Mouse (Mus musculus): ENCODE results near the gene Daam1. TPM values are rescaled to one million over a fixed set of nuclear protein-coding genes. Genes with fewer than 3 reads are reported as not detected.
A peak's percentile ranks its signal among the peaks of the same experiment; 100 is the strongest.

Daam1 gene
- polyA plus RNA-seq, 1 experiment from 2014 or later = 9.4 TPM

- H3K4me1 ChIP-seq = peaks cover 59% of the 10 kb centered on the region
Measured at GRCm38 (mm10) chr12:71886941-71887340, 56.1 kb downstream of the Daam1 start.

GRCm38 (mm10) chr12:71888370-71888769 is 57.5 kb downstream of the Daam1 start:
- 70% methylated on average over 6 of the region's 6 CpGs for WGBS
- Histone ChIP-seq H3K9me3 (replicated peaks) (no peaks in the 10 kb centered on the region), H3K27ac (no peak overlapping the region), H3K36me3 (no peaks in the 10 kb centered on the region), H3K4me1 (peaks cover 51% of the 10 kb centered on the region), H3K4me3 (replicated peaks) (no peak overlapping the region), H3K27me3 (no peaks in the 10 kb centered on the region), H3K9ac (no peak overlapping the region), H3K4me2 (no peak overlapping the region)
- peak; percentile 57; the same call in 1 of the 2 replicates for ATAC-seq (replicated peaks; ENCODE audit: low FRiP score)

More at GRCm38 (mm10) chr12:71886941-71887340, 56.1 kb downstream of the Daam1 start:
- ATAC-seq (replicated peaks; ENCODE audit: low FRiP score) = no peak
- no peak overlapping the region for H3K4me3 ChIP-seq (replicated peaks)
- H3K27ac ChIP-seq = no peak overlapping the region
- no peaks in the 10 kb centered on the region for H3K9me3 ChIP-seq (replicated peaks)
- 68% methylated on average over 2 of the region's 2 CpGs for WGBS
- H3K36me3 ChIP-seq = no peaks in the 10 kb centered on the region
- H3K9ac ChIP-seq = no peak overlapping the region
- H3K27me3 ChIP-seq = no peaks in the 10 kb centered on the region
- H3K4me2 ChIP-seq = no peak overlapping the region

- 46% methylated on average over 8 of the region's 8 CpGs for WGBS
Measured at GRCm38 (mm10) chr12:71889266-71889665, 58.4 kb downstream of the Daam1 start.

GRCm38 (mm10) chr12:71890282-71890681 is 59.4 kb downstream of the Daam1 start:
- Histone ChIP-seq H3K4me1 (peaks cover 46% of the 10 kb centered on the region), H3K27ac (no peak overlapping the region), H3K36me3 (no peaks in the 10 kb centered on the region), H3K27me3 (no peaks in the 10 kb centered on the region), H3K9ac (no peak overlapping the region), H3K9me3 (replicated peaks) (no peaks in the 10 kb centered on the region), H3K4me3 (replicated peaks) (no peak overlapping the region), H3K4me2 (no peak overlapping the region)
- WGBS = 94% methylated on average over 1 of the region's 1 CpGs
- no peak for ATAC-seq (replicated peaks; ENCODE audit: low FRiP score)

More at GRCm38 (mm10) chr12:71889266-71889665, 58.4 kb downstream of the Daam1 start:
- Histone ChIP-seq H3K36me3 (no peaks in the 10 kb centered on the region), H3K9me3 (replicated peaks) (no peaks in the 10 kb centered on the region), H3K27me3 (no peaks in the 10 kb centered on the region), H3K4me3 (replicated peaks) (no peak overlapping the region), H3K4me1 (peaks cover 51% of the 10 kb centered on the region), H3K27ac (no peak overlapping the region), H3K9ac (no peak overlapping the region), H3K4me2 (no peak overlapping the region)
- ATAC-seq (replicated peaks; ENCODE audit: low FRiP score) = no peak

GRCm38 (mm10) chr12:71891729-71892355 is 61.0 kb downstream of the Daam1 start:
- no peaks in the 10 kb centered on the region for H3K27me3 ChIP-seq
- H3K4me3 ChIP-seq (replicated peaks) = no peak overlapping the region
- peaks cover 33% of the 10 kb centered on the region for H3K4me1 ChIP-seq
- peaks cover 7% of the 10 kb centered on the region; the same call in 1 of the 2 replicates for H3K36me3 ChIP-seq
- 0 out of 2 replicates have a peak overlapping the region, but pooled peaks have one; percentile 11 for H3K27ac ChIP-seq
- no peaks in the 10 kb centered on the region for H3K9me3 ChIP-seq (replicated peaks)
- no peak overlapping the region for H3K9ac ChIP-seq
- no peak overlapping the region for H3K4me2 ChIP-seq
- WGBS = 32% methylated on average over 7 of the region's 7 CpGs
- ATAC-seq (replicated peaks; ENCODE audit: low FRiP score) = peak; percentile 59

- WGBS = 52% methylated on average over 9 of the region's 9 CpGs
- ATAC-seq (replicated peaks; ENCODE audit: low FRiP score) = no peak
- no peak overlapping the region for H3K9ac ChIP-seq
Measured at GRCm38 (mm10) chr12:71892996-71893605, 62.2 kb downstream of the Daam1 start.

GRCm38 (mm10) chr12:71898231-71898630 is 67.4 kb downstream of the Daam1 start:
- no peak overlapping the region for H3K4me3 ChIP-seq (replicated peaks)
- H3K27ac ChIP-seq = no peak overlapping the region
- H3K27me3 ChIP-seq = no peaks in the 10 kb centered on the region
- H3K36me3 ChIP-seq = peaks cover 32% of the 10 kb centered on the region
- no peak for ATAC-seq (replicated peaks; ENCODE audit: low FRiP score)
- H3K4me2 ChIP-seq = no peak overlapping the region
- H3K9me3 ChIP-seq (replicated peaks) = no peaks in the 10 kb centered on the region
- WGBS = 62% methylated on average over 5 of the region's 5 CpGs
- no peaks in the 10 kb centered on the region for H3K4me1 ChIP-seq
- no peak overlapping the region for H3K9ac ChIP-seq

More at GRCm38 (mm10) chr12:71892996-71893605, 62.2 kb downstream of the Daam1 start:
- no peak overlapping the region for H3K27ac ChIP-seq
- H3K4me2 ChIP-seq = no peak overlapping the region
- H3K9me3 ChIP-seq (replicated peaks) = no peaks in the 10 kb centered on the region
- no peaks in the 10 kb centered on the region for H3K27me3 ChIP-seq
- H3K36me3 ChIP-seq = peaks cover 10% of the 10 kb centered on the region; the same call in 1 of the 2 replicates
- no peak overlapping the region for H3K4me3 ChIP-seq (replicated peaks)
- peaks cover 26% of the 10 kb centered on the region for H3K4me1 ChIP-seq

- no peak overlapping the region for H3K27ac ChIP-seq
- 76% methylated on average over 7 of the region's 7 CpGs for WGBS
- no peak for ATAC-seq (replicated peaks; ENCODE audit: low FRiP score)
- no peaks in the 10 kb centered on the region for H3K4me1 ChIP-seq
- H3K4me3 ChIP-seq (replicated peaks) = no peak overlapping the region
- H3K9ac ChIP-seq = no peak overlapping the region
- no peak overlapping the region for H3K4me2 ChIP-seq
- no peaks in the 10 kb centered on the region for H3K9me3 ChIP-seq (replicated peaks)
- no peaks in the 10 kb centered on the region for H3K27me3 ChIP-seq
- peaks cover 32% of the 10 kb centered on the region for H3K36me3 ChIP-seq
Measured at GRCm38 (mm10) chr12:71898666-71899520, 68.0 kb downstream of the Daam1 start.

GRCm38 (mm10) chr12:71899566-71899965 is 68.7 kb downstream of the Daam1 start:
- Histone ChIP-seq H3K9ac (no peak overlapping the region), H3K36me3 (peaks cover 32% of the 10 kb centered on the region), H3K4me1 (no peaks in the 10 kb centered on the region), H3K9me3 (replicated peaks) (no peaks in the 10 kb centered on the region), H3K27ac (no peak overlapping the region), H3K4me2 (no peak overlapping the region), H3K4me3 (replicated peaks) (no peak overlapping the region), H3K27me3 (no peaks in the 10 kb centered on the region)
- 87% methylated on average over 4 of the region's 4 CpGs for WGBS
- ATAC-seq (replicated peaks; ENCODE audit: low FRiP score) = no peak

- Histone ChIP-seq H3K27ac (no peak overlapping the region), H3K9me3 (replicated peaks) (no peaks in the 10 kb centered on the region), H3K4me3 (replicated peaks) (no peak overlapping the region), H3K4me1 (no peaks in the 10 kb centered on the region), H3K9ac (no peak overlapping the region), H3K27me3 (no peaks in the 10 kb centered on the region), H3K4me2 (no peak overlapping the region), H3K36me3 (peaks cover 27% of the 10 kb centered on the region)
- no peak for ATAC-seq (replicated peaks; ENCODE audit: low FRiP score)
- WGBS = 85% methylated on average over 7 of the region's 7 CpGs
Measured at GRCm38 (mm10) chr12:71901211-71901610, 70.3 kb downstream of the Daam1 start.

- Histone ChIP-seq H3K4me1 (peaks cover 2% of the 10 kb centered on the region), H3K4me3 (replicated peaks) (no peak overlapping the region), H3K4me2 (no peak overlapping the region), H3K9me3 (replicated peaks) (no peaks in the 10 kb centered on the region), H3K27me3 (no peaks in the 10 kb centered on the region), H3K36me3 (peaks cover 25% of the 10 kb centered on the region), H3K27ac (no peak overlapping the region), H3K9ac (no peak overlapping the region)
- WGBS = 94% methylated on average over 6 of the region's 6 CpGs
- no peak for ATAC-seq (replicated peaks; ENCODE audit: low FRiP score)
Measured at GRCm38 (mm10) chr12:71901859-71902258, 71.0 kb downstream of the Daam1 start.

- Histone ChIP-seq H3K4me3 (replicated peaks) (no peak overlapping the region), H3K27ac (no peak overlapping the region), H3K4me1 (peaks cover 5% of the 10 kb centered on the region), H3K36me3 (peaks cover 22% of the 10 kb centered on the region), H3K27me3 (no peaks in the 10 kb centered on the region), H3K9me3 (replicated peaks) (no peaks in the 10 kb centered on the region), H3K9ac (no peak overlapping the region), H3K4me2 (no peak overlapping the region)
- no peak for ATAC-seq (replicated peaks; ENCODE audit: low FRiP score)
- WGBS = 97% methylated on average over 1 of the region's 1 CpGs
Measured at GRCm38 (mm10) chr12:71902317-71902716, 71.4 kb downstream of the Daam1 start.

Measured in kidney, embryonic 15.5 days (tissue).